Mouse (Mus musculus) forebrain, embryonic 11.5 days (tissue): ENCODE results near the gene Prr19. TPM values are rescaled to one million over a fixed set of nuclear protein-coding genes. Genes with fewer than 3 reads are reported as not detected.
"Not testable (repeated sequence)": the region's sequence is repeated elsewhere in the genome, so short reads cannot be mapped to it uniquely, and the experiment has no call there.

ENCODE experiments used
- ATAC-seq: fragments of 200-750 bp; cut with Nextera tagmentation; replicated peaks from 2 replicates; pipeline ENCODE4 v1.8.0; 2017; ENCODE audit warnings: moderate TSS enrichment; ENCODE audit not compliant: low FRiP score
- DNase-seq: peaks from one replicate; pipeline ENCODE4 v3.0.0-alpha.2; 2017; ENCODE audit warnings: low spot score
- H3K27ac ChIP-seq: fragments of 300-500 bp; sonication (generic); 2 replicates; pipeline ENCODE4 v1.5.1; 2014; ENCODE audit warnings: low read depth, low read length
- H3K27me3 ChIP-seq: fragments of 300-500 bp; sonication (generic); 2 replicates; pipeline ENCODE4 v1.6.1; 2014; ENCODE audit warnings: mild to moderate bottlenecking, low read length, mixed read lengths; ENCODE audit not compliant: control insufficient read depth, insufficient read depth
- H3K36me3 ChIP-seq: fragments of 300-500 bp; sonication (generic); 2 replicates; pipeline ENCODE4 v1.6.1; 2014; ENCODE audit warnings: mild to moderate bottlenecking, low read length, moderate library complexity, mixed read lengths; ENCODE audit not compliant: control insufficient read depth, insufficient read depth
- H3K4me1 ChIP-seq: fragments of 300-500 bp; sonication (generic); replicated peaks from 2 replicates; pipeline ENCODE4 v1.6.1; 2014; ENCODE audit warnings: low read length, mixed read lengths; ENCODE audit not compliant: control insufficient read depth, insufficient read depth
- H3K4me2 ChIP-seq: fragments of 300-500 bp; sonication (generic); 2 replicates; pipeline ENCODE4 v1.6.1; 2014; ENCODE audit warnings: low read depth, mild to moderate bottlenecking, low read length, moderate library complexity, mixed read lengths; ENCODE audit not compliant: severe bottlenecking
- H3K4me3 ChIP-seq: fragments of 300-500 bp; sonication (generic); 2 replicates; pipeline ENCODE4 v1.5.1; 2014; ENCODE audit warnings: low read depth, low read length
- H3K9ac ChIP-seq: fragments of 300-500 bp; sonication (generic); 2 replicates; pipeline ENCODE4 v1.6.1; 2014; ENCODE audit warnings: low read length
- H3K9me3 ChIP-seq: fragments of 300-500 bp; sonication (generic); 2 replicates; pipeline ENCODE4 v1.6.1; 2016; ENCODE audit warnings: low read length, mixed read lengths; ENCODE audit not compliant: control insufficient read depth
- WGBS: fragments of 180-500 bp; shearing (Covaris S2); extraction: QIAGEN DNeasy Blood & Tissue Kit; methylation state at CpG from one replicate; pipeline ENCODE4 v1.1.7; 2014; 5-methylcytosine and 5-hydroxymethylcytosine counted together
- polyA plus RNA-seq: library from polyadenylated mRNA; unstranded; fragments of >200 nt; fragmentation: Nextera tagmentation; extraction: Ambion mirVana; gene quantifications from 2 replicates; pipeline ENCODE4 v1.2.1, GENCODE M21; 2014

Gene Prr19
- polyA plus RNA-seq, 1 experiment from 2014 or later, result 1.1 TPM

- Histone ChIP-seq H3K36me3 (no peaks in the 10 kb centered on the region), H3K4me3 (peak within 1 kb of the TSS; percentile 62), H3K9me3 (no peaks in the 10 kb centered on the region), H3K27me3 (peaks cover 30% of the 10 kb centered on the region), H3K27ac (peak within 1 kb of the TSS; percentile 74), H3K4me2 (peak within 1 kb of the TSS; percentile 87), H3K4me1 (peaks cover 21% of the 10 kb centered on the region), H3K9ac (peak within 1 kb of the TSS; percentile 83)
- peak; percentile 96 for DNase-seq
- ATAC-seq, result peak; percentile 98
- WGBS, result under 1% methylated on average over 52 of the region's 52 CpGs
These were observed 15.6 kb downstream of the Prr19 start, which contains the start of gene Megf8 for GRCm38 (mm10) chr7:25316532-25317445. Gene Megf8, plus strand, starts transcription at chr7:25317164.

DNA sequence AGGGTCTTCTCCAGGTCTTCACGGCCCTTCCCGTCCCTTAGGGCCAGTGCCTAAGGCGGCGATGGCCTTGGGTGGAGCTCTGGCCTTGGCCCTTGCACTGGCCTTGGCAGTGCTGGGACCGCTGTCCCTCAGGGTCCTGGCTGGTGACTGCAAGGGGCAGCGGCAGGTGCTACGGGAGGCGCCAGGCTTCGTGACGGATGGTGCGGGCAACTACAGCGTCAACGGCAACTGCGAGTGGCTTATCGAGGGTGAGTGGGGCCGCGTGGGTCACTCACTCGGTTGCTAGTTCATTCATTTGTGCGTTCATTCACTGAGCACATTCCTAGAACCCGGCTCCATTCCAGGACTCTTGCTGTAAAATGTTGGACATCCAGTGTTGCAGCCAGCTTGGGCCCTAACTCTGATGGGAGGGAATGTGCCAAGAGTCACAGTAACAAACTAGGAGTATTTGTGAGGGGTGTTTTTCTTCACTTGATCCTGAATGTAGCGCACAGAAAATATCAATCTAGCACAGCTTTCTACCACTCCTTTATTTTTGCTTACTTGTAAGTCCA is 16.3 kb downstream of the Prr19 start:
- Histone ChIP-seq H3K9ac (peak overlapping the region; percentile 83), H3K9me3 (no peaks in the 10 kb centered on the region), H3K27me3 (peaks cover 25% of the 10 kb centered on the region), H3K4me1 (peaks cover 25% of the 10 kb centered on the region), H3K36me3 (no peaks in the 10 kb centered on the region), H3K4me2 (peak overlapping the region; percentile 87), H3K27ac (peak overlapping the region; percentile 74), H3K4me3 (peak overlapping the region; percentile 62)
- WGBS, result 17% methylated on average over 21 of the region's 21 CpGs
- no peak for ATAC-seq
- DNase-seq, result no peak

GRCm38 (mm10) chr7:25322058-25322484 is 20.9 kb downstream of the Prr19 start:
- WGBS, result 3% methylated on average over 6 of the region's 6 CpGs
- Histone ChIP-seq H3K4me3 (no peak overlapping the region), H3K4me1 (0 out of 2 replicates have a peak, but pooled peaks cover 10% of the 10 kb centered on the region), H3K9ac (peak overlapping the region; percentile 42), H3K4me2 (peak overlapping the region; percentile 28; the same call in 1 of the 2 replicates), H3K27me3 (no peaks in the 10 kb centered on the region), H3K9me3 (no peaks in the 10 kb centered on the region), H3K27ac (peak overlapping the region; percentile 74), H3K36me3 (no peaks in the 10 kb centered on the region)
- DNase-seq, result peak; percentile 79
- peak; percentile 59 for ATAC-seq

GRCm38 (mm10) chr7:25323219-25323618 is 22.0 kb downstream of the Prr19 start:
- H3K4me3 ChIP-seq, result no peak overlapping the region
- no peaks in the 10 kb centered on the region for H3K9me3 ChIP-seq
- no peak overlapping the region for H3K27ac ChIP-seq
- no peak overlapping the region for H3K4me2 ChIP-seq
- ATAC-seq (no peak), DNase-seq (no peak)
- no peaks in the 10 kb centered on the region for H3K27me3 ChIP-seq
- WGBS, result 88% methylated on average over 2 of the region's 2 CpGs
- 0 out of 2 replicates have a peak, but pooled peaks cover 7% of the 10 kb centered on the region for H3K4me1 ChIP-seq
- no peak overlapping the region for H3K9ac ChIP-seq
- H3K36me3 ChIP-seq, result no peaks in the 10 kb centered on the region

DNA sequence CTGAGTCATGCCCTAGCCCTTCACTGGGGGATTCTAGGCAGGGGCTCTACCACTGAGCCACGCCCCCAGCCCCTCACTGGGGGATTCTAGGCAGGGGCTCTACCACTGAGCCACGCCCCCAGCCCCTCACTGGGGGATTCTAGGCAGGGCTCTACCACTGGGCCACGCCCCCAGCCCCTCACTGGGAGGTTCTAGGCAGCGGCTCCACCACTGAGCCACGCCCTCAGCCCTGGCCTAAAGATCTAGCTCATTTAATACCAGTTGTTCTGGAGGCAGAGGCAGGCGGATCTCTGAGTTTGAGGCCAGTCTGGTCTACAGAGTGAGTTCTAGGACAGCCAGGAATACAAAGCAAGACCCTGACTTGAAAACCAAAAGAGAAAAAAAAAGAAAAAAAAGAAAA is 24.2 kb downstream of the Prr19 start:
- 89% methylated on average over 5 of the region's 6 CpGs for WGBS
- DNase-seq, H3K9ac ChIP-seq, H3K27me3 ChIP-seq, H3K4me3 ChIP-seq, H3K4me2 ChIP-seq, H3K4me1 ChIP-seq, H3K27ac ChIP-seq, H3K9me3 ChIP-seq, ATAC-seq, H3K36me3 ChIP-seq: not testable (repeated sequence)

DNA sequence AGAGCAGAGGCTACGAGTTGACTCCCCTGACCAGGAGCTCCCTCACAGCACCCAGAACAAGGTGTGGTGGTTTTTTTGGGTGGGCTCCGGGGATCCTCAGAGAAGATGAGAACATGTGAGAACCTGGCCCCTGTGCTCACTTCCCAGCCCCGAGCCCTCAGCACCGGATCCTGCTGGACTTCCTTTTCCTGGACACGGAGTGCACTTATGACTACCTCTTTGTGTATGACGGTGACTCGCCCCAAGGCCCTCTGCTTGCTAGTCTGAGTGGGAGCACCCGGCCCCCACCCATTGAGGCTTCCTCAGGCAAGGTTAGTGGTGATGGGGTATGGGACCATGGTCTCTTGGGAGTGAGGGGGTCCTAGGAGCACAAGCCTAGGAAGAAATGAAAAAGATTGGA is 25.0 kb downstream of the Prr19 start:
- no peak overlapping the region for H3K27ac ChIP-seq
- WGBS, result 92% methylated on average over 8 of the region's 8 CpGs
- H3K9ac ChIP-seq, result no peak overlapping the region
- no peak for DNase-seq
- no peak overlapping the region for H3K4me2 ChIP-seq
- no peak overlapping the region for H3K4me3 ChIP-seq
- H3K4me1 ChIP-seq, result 0 out of 2 replicates have a peak, but pooled peaks cover 7% of the 10 kb centered on the region
- no peak for ATAC-seq
- H3K36me3 ChIP-seq, result no peaks in the 10 kb centered on the region; the same call in 1 of the 2 replicates
- H3K9me3 ChIP-seq, result no peaks in the 10 kb centered on the region
- no peaks in the 10 kb centered on the region for H3K27me3 ChIP-seq

DNA sequence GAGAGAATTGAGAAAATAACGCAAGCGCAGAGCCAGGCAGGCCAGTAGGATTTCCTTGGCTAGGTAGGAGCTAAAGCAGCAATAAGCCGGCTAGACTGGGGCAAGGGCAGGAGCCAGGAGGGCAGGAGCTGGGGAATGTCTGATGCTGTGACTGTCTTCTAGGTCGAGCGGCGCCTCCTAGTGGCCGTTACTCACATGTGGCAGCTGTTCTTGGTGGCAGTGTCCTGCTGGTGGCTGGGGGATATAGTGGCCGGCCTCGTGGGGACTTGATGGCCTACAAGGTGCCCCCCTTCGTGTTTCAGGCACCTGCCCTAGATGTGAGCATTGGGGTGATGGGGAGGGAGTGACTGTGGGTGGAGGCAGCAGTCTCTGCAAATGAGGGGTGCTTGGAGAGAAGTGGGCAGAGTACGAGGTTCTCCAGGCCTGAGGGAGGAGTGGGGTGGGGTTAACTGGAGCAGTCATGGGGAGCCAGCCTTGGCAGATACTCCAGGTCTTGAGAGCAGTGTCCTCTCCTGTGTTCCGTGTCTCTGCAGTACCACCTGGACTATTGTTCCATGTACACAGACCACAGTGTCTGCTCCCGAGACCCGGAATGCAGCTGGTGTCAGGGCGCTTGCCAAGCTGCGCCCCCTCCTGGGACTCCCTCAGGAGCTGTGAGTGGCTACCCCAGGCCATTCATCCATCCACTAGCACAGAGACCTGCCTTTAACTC is 32.5 kb downstream of the Prr19 start:
- Histone ChIP-seq H3K36me3 (no peaks in the 10 kb centered on the region; the same call in 1 of the 2 replicates), H3K9ac (no peak overlapping the region), H3K4me1 (no peaks in the 10 kb centered on the region), H3K27ac (no peak overlapping the region), H3K4me2 (no peak overlapping the region), H3K4me3 (no peak overlapping the region), H3K9me3 (no peaks in the 10 kb centered on the region), H3K27me3 (no peaks in the 10 kb centered on the region)
- 42% methylated on average over 16 of the region's 16 CpGs for WGBS
- peak; percentile 88 for DNase-seq
- ATAC-seq, result peak; percentile 72

DNA sequence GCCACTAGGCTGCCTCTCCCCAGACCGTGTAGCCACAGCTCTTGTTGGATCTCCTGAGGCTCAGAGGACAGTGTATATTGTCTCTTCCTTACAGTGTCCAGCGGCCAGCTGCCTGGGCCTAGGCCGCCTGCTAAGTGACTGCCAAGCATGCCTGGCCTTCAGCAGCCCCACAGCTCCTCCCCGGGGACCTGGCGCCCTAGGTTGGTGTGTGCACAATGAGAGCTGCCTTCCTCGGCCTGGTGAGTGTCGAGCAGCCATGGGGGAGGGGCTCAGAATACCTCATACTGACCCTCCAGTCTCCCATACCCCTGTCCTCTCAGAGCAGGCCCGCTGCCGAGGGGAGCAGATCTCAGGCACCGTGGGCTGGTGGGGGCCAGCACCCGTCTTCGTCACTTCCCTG is 33.3 kb downstream of the Prr19 start:
- Histone ChIP-seq H3K4me1 (no peaks in the 10 kb centered on the region), H3K9ac (no peak overlapping the region), H3K27ac (no peak overlapping the region), H3K36me3 (no peaks in the 10 kb centered on the region; the same call in 1 of the 2 replicates), H3K4me3 (no peak overlapping the region), H3K27me3 (no peaks in the 10 kb centered on the region), H3K4me2 (no peak overlapping the region), H3K9me3 (no peaks in the 10 kb centered on the region)
- ATAC-seq (no peak), DNase-seq (no peak)
- WGBS, result 79% methylated on average over 12 of the region's 12 CpGs
